Mouse (Mus musculus) embryonic fibroblast, embryonic 13.5 days (primary cell): Measurements from ENCODE around the gene Gnpnat1. TPM values are rescaled to one million over a fixed set of nuclear protein-coding genes. Genes with fewer than 3 reads are reported as not detected.

Experiments used
- H3K27ac ChIP-seq: 2 replicates; pipeline ENCODE4 v1.5.1; 2012; ENCODE audit warnings: low read length, control low read depth, inconsistent platforms; ENCODE audit not compliant: insufficient read depth
- H3K4me1 ChIP-seq: 2 replicates; pipeline ENCODE4 v1.6.1; 2011; ENCODE audit warnings: low read length; ENCODE audit not compliant: control insufficient read depth, insufficient read depth
- H3K4me3 ChIP-seq: 2 replicates; pipeline ENCODE4 v1.5.1; 2011; ENCODE audit warnings: mild to moderate bottlenecking, control low read depth, low read length; ENCODE audit not compliant: insufficient read depth
- CTCF ChIP-seq: IDR thresholded peaks from 2 replicates; pipeline ENCODE4 v1.5.1; 2011; ENCODE audit warnings: mild to moderate bottlenecking, control low read depth, low read length, moderate library complexity, borderline replicate concordance; ENCODE audit not compliant: insufficient read depth
- POLR2A ChIP-seq: IDR thresholded peaks from 2 replicates; pipeline ENCODE4 v1.6.1; 2011; ENCODE audit warnings: low read depth, mild to moderate bottlenecking, control low read depth, low read length, moderate library complexity
- polyA plus RNA-seq: library from polyadenylated mRNA; stranded (reverse); fragments of >200 nt; gene quantifications from 2 replicates; pipeline ENCODE4 v1.2.4, GENCODE M21; 2011; ENCODE audit warnings: low read depth; ENCODE audit not compliant: missing spikeins, insufficient read length

The Gnpnat1 gene
- polyA plus RNA-seq, 1 experiment, result 90.3 TPM

- Histone ChIP-seq H3K4me3 (no peak overlapping the region), H3K27ac (no peak overlapping the region), H3K4me1 (no peaks in the 10 kb centered on the region)
- TF ChIP-seq CTCF (no peak), POLR2A (no peak)
Observed at GRCm38 (mm10) chr14:45418553-45418952, 13.8 kb upstream of the Gnpnat1 start.

GRCm38 (mm10) chr14:45416265-45416664, 11.6 kb upstream of the Gnpnat1 start:
- Histone ChIP-seq H3K4me1 (no peaks in the 10 kb centered on the region), H3K27ac (no peak overlapping the region), H3K4me3 (no peak overlapping the region)
- TF ChIP-seq POLR2A (no peak), CTCF (no peak)

GRCm38 (mm10) chr14:45403651-45404050, 1.1 kb downstream of the Gnpnat1 start:
- Histone ChIP-seq H3K4me1 (no peaks in the 10 kb centered on the region), H3K27ac (no peak overlapping the region), H3K4me3 (no peak overlapping the region)
- TF ChIP-seq POLR2A (no peak), CTCF (no peak)

- no peaks in the 10 kb centered on the region for H3K4me1 ChIP-seq
Observed at GRCm38 (mm10) chr14:45399836-45400235, 4.9 kb downstream of the Gnpnat1 start.

GRCm38 (mm10) chr14:45389194-45389593, 15.5 kb downstream of the Gnpnat1 start:
- H3K4me1 ChIP-seq, result 0 out of 2 replicates have a peak, but pooled peaks cover 2% of the 10 kb centered on the region
- H3K27ac ChIP-seq, result peak overlapping the region; percentile 60
- TF ChIP-seq CTCF (no peak), POLR2A (no peak)
- peak overlapping the region; percentile 79 for H3K4me3 ChIP-seq

More at GRCm38 (mm10) chr14:45399836-45400235, 4.9 kb downstream of the Gnpnat1 start:
- TF ChIP-seq CTCF (no peak), POLR2A (no peak)
- Histone ChIP-seq H3K27ac (no peak overlapping the region), H3K4me3 (no peak overlapping the region)

GRCm38 (mm10) chr14:45388345-45389181, 16.1 kb downstream of the Gnpnat1 start:
- TF ChIP-seq POLR2A (peak; percentile 80), CTCF (no peak)
- H3K4me3 ChIP-seq, result peak overlapping the region; percentile 87
- 0 out of 2 replicates have a peak, but pooled peaks cover 2% of the 10 kb centered on the region for H3K4me1 ChIP-seq
- H3K27ac ChIP-seq, result peak overlapping the region; percentile 60

- peak overlapping the region; percentile 50; the same call in 1 of the 2 replicates for H3K27ac ChIP-seq
- H3K4me3 ChIP-seq, result peak overlapping the region; percentile 87
- TF ChIP-seq POLR2A (no peak), CTCF (no peak)
- H3K4me1 ChIP-seq, result 0 out of 2 replicates have a peak, but pooled peaks cover 2% of the 10 kb centered on the region
Observed at GRCm38 (mm10) chr14:45387480-45387879, 17.2 kb downstream of the Gnpnat1 start.

- Histone ChIP-seq H3K4me1 (0 out of 2 replicates have a peak, but pooled peaks cover 2% of the 10 kb centered on the region), H3K4me3 (no peak overlapping the region), H3K27ac (no peak overlapping the region)
- TF ChIP-seq POLR2A (no peak), CTCF (no peak)
Observed at GRCm38 (mm10) chr14:45385596-45385995, 19.1 kb downstream of the Gnpnat1 start.

- TF ChIP-seq CTCF, result peak; percentile 35; the same call in 1 of the 2 replicates
- no peak for TF ChIP-seq POLR2A
- no peaks in the 10 kb centered on the region for H3K4me1 ChIP-seq
- no peak overlapping the region for H3K4me3 ChIP-seq
- H3K27ac ChIP-seq, result no peak overlapping the region
Observed at GRCm38 (mm10) chr14:45382912-45383311, 21.8 kb downstream of the Gnpnat1 start.

GRCm38 (mm10) chr14:45380756-45381155, 24.0 kb downstream of the Gnpnat1 start:
- no peak for TF ChIP-seq POLR2A
- TF ChIP-seq CTCF, result no peak
- Histone ChIP-seq H3K4me1 (no peaks in the 10 kb centered on the region), H3K27ac (no peak overlapping the region), H3K4me3 (no peak overlapping the region)

- H3K4me3 ChIP-seq, result no peak overlapping the region
- no peak for TF ChIP-seq CTCF
- TF ChIP-seq POLR2A, result no peak
Observed at GRCm38 (mm10) chr14:45378771-45379170, 25.9 kb downstream of the Gnpnat1 start.

More at GRCm38 (mm10) chr14:45378771-45379170, 25.9 kb downstream of the Gnpnat1 start:
- no peak overlapping the region for H3K27ac ChIP-seq
- no peaks in the 10 kb centered on the region for H3K4me1 ChIP-seq
